Mouse (Mus musculus) regulatory T cell (primary cell): ENCODE data around the gene Dbndd1.
"Not testable (repeated sequence)": the region's sequence is repeated elsewhere in the genome, so short reads cannot be mapped to it uniquely, and the experiment has no call there.

Experiments
- in situ Hi-C: fragments of 300-600 bp; cut with MboI, MseI; formaldehyde crosslinking; loops from one replicate; pipeline ENCODE4 v1.15.1; 2025; ENCODE audit warnings: high pct_unique_total_duplicates

Dbndd1 gene

GRCm38 (mm10) chr8:123497699-123498098 lies 17.6 kb downstream of the Dbndd1 start:
- in situ Hi-C loops, result loop anchor here (5.0 kb wide), 1 partner anchor 105 kb away; no protein-coding TSS in a partner anchor

GRCm38 (mm10) chr8:123492898-123493297 lies 22.4 kb downstream of the Dbndd1 start:
- in situ Hi-C loops, result no loop called here

GRCm38 (mm10) chr8:123491280-123492075 lies 23.8 kb downstream of the Dbndd1 start:
- in situ Hi-C loops, result no loop called here

- in situ Hi-C loops, result loop anchor here (10.0 kb wide), 1 partner anchor 1232 kb away; no protein-coding TSS in a partner anchor
Measured at GRCm38 (mm10) chr8:123482627-123483026, 32.6 kb downstream of the Dbndd1 start.

- in situ Hi-C loops, result no loop called here
Measured at GRCm38 (mm10) chr8:123478456-123479218, 36.6 kb downstream of the Dbndd1 start.

- in situ Hi-C loops, result no loop called here
Measured at GRCm38 (mm10) chr8:123477737-123478258, 37.5 kb downstream of the Dbndd1 start, which contains the start of gene Afg3l1. Afg3l1 (plus strand) TSS chr8:123477903.

DNA sequence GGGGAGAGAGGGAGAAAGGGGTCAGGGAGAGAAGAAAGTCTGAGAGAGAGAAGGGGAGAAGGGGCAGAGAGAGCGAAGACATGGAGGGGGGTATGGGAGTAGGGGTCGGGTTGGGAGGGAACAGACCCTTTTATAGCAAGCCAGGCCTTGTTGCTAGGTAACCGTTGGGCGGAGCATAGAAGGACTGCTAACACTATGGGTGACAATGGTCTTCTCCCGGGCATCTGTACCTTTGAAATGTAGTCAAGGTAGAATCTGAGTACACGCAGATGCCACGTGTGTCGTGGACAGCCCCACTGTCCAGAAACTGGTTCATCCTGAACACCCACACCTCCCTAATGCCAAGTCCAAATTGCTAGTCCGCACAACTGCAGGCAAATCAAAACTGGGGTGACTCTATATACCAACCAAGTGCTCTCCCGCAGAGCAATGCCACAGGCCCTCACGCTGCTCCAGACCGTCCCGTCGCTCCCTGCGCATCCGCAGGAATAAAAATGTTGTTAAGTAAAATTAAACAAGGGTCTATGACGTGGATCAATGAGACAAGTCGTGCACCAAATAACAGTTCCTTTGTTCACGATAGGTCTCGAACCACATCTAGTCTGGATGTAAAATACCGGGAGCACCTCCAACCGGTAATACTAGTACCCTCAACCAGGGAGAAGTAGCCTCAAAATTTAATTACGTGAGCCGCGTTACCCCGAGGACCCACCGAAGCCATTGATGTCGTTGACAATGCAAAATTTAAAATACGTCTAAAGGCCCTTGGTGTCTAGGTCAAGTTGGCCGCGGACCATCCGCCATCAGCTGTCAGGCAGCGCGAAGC lies 38.1 kb downstream of the Dbndd1 start:
- in situ Hi-C loops, result no loop called here

GRCm38 (mm10) chr8:123474549-123474948 lies 40.7 kb downstream of the Dbndd1 start:
- in situ Hi-C loops, result not testable (repeated sequence)

DNA sequence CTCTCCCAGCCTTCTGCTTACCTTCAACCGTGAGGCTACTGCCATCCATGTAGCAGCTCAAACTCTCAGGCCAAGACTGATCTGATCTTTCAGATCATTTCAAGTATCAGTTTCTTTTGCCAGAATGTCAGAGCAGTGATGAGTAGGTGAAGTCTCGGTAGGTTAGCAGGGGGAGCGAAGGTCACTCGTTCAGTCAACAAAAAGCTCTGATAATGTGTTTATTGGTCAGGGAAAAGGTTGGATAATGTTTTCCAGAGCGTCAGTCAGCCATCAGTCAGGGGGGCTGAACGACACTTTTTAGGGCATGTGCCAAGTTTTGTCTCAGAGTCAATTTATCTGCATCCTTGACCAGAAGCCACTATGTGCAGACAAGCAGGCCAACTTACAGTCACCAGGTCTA lies 42.3 kb downstream of the Dbndd1 start:
- in situ Hi-C loops, result not testable (repeated sequence)

GRCm38 (mm10) chr8:123467476-123467875 lies 47.8 kb downstream of the Dbndd1 start:
- in situ Hi-C loops, result no loop called here

- in situ Hi-C loops, result no loop called here
Measured at GRCm38 (mm10) chr8:123463651-123464050, 51.6 kb downstream of the Dbndd1 start.
